Mouse (Mus musculus) megakaryocyte-erythroid progenitor cell, adult 5 weeks (primary cell): ENCODE measurements around the gene Rtbdn. TPM values are rescaled to one million over a fixed set of nuclear protein-coding genes. Genes with fewer than 3 reads are reported as not detected.

Source experiments
- polyA plus RNA-seq: library from polyadenylated mRNA; stranded (reverse); fragments of >175 nt; gene quantifications from 2 replicates; pipeline ENCODE4 v1.2.3, GENCODE M21; 2012

The Rtbdn gene
- not detected in 2 replicates for polyA plus RNA-seq

DNA sequence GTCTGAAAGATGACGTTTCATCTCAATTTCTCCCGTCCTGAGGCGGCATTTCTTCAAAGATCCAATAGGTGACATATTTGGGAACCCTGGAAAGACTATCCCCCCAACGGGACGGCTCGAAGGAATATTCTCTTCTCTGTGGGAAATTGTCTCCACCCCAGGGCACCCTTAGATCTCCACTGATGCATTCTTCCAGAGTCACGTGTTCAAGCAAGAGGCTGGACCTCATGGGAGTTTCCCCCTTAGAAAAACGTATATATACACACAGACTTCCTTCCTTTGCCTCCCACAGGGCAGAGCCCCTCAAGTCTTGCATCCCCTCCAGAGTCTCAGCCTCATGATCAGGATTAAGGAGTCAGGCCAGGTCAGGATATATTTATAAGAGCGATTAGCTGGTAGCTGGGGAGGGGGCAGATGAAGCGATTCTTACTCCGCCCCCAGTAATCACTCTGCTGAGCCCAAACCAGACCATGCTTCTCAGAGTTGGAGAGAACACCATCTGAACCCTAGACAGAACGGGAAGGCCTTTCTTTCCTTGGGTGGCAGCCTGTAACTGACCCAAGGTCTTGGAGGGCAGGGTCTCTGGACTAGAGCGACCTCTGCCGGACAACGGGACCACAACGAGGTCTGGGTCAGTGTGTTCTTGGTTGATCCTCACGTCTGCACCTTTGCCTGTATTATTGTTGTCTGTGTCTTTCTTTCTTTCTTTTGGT lies at the start of gene Rtbdn:
Gene Rtbdn (plus strand): TSS at position 464 of the 713 bp plus-strand sequence.

DNA sequence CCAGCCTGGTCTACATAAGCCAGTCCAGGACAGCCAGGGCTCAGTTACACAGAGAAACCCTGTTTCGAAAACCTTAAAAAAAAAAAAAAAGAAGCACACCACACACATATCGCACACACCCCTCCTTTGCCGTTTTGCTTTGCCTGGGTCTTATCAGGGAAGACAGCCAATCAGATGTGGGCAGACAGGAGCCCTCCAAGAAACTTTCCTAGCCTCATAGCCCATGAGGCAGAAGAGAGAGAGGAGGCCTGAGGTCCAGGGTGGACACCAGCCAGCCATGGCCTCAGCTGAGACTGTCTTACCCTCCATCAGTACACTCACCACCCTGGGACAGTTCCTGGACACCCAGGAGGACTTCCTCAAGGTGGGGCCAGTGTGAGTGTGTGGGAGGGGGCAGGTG lies 45.0 kb upstream of the Rtbdn start, which contains the start of gene Klf1:
Gene Klf1 (plus strand): TSS at position 177 of the 400 bp plus-strand sequence.

DNA sequence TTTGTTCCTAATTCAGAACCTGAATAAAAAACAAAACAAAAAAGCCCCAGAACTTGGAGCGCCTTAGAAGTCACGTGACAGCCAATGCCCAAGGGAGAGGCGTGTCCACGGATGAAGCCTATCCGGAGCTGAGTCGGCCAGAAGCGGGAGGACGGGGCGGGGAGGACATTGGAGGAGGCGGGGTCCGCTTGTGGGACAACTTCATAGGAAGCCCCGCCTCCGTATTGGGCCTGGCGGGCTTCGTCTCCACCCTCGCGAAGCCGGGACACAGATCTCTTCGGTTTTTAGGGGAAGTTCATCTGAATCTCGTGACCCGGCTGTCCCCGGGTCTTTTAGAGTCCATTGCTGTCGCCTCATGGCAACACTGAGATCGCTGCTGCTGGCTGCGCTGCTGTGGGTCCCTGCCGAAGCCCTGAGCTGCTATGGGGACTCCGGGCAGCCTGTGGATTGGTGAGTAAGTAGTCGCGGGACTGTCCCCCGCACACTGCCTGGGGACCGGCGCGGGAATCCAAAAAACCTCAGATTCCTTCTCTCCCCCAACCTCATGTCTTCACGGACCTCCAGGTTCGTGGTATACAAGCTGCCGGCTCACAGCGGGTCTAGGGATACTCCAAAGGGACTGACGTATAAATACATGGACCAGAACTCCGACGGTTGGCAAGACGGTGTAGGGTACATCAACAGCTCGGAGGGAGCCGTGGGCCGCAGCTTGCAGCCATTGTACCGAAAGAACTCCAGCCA lies 38.2 kb upstream of the Rtbdn start, which contains the start of gene Dnase2a:
Gene Dnase2a (plus strand): TSS at position 140 of the 741 bp plus-strand sequence.

DNA sequence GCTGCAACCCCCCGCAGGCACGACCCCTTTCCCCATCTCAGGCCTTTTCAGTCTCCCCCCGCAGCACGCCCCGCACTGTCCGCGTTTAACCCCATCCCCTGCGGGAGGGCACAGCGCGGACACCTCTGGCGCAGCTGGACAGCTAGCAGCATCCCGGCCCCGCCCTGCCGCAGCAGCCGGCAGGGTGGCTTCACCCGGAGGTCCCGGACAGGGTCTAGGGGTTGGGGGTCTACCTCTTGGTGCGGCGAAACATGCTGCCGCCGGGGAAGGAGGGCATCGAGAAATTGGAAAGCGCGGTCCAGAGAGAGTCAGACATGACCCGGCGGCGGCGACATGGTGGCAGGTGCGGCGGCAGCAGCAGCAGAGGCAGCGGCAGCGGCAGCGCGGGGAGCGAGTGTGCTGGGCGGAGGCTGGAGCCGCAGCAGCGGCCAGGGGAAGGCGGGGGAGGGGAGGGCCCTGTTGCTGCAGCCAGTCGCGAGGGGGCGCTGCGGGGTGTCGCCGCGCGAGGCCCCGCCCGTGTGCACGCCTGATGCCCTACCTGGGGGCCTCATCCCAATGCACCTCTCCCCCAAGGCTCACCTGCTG lies 9.7 kb upstream of the Rtbdn start, which contains the start of gene Mast1:
Gene Mast1 (minus strand): TSS at position 398 of the 585 bp plus-strand sequence.

DNA sequence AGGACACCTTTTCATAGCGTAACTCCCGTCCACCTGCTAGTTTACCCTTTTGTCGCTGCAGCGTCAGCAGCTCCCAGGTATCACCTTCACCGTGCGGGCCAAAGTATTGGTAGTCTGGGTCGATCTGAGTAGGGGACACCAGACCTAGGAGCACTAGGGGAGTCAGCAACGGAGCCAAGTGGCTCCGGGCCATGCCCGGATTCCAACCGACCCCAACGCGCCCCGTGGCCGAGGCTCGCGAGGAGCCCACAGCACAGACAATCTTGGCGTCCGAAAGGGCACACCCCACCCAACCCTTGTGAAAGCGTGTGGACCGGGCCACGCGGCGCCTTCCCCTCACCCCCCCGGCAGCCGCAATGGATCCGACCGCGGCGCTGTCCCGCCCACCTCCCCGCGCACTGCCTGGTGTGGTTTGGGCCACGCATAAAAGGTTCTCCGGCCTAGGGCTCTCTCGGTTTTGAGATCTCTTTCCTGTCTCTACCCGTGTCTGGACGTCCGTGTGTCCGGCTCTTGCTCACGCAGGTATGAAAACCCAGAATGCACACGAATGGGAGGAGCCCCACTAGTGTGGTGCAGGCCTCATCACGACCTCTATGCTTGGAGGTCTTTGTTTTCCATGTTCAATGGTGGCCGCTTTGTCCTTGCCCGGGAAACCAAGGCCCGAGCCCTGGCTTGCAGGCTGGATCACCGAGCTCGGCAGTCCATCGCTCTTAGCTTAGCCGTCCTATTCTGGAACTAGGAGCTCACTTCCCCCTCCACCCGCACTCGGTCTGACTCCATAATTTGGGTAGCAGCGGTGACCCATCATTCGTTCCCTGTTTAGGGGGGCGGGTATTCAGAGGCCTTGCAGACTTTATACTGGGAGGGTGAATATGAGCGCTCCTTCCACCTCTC lies 22.7 kb downstream of the Rtbdn start, which contains the start of the genes Gm49661, Prdx2 and Rnaseh2a:
Gene Gm49661 (minus strand): TSS at position 193 of the 894 bp plus-strand sequence.
Gene Prdx2 (plus strand): TSS at position 347 of the 894 bp plus-strand sequence.
Gene Rnaseh2a (minus strand): TSS at position 527 of the 894 bp plus-strand sequence.

DNA sequence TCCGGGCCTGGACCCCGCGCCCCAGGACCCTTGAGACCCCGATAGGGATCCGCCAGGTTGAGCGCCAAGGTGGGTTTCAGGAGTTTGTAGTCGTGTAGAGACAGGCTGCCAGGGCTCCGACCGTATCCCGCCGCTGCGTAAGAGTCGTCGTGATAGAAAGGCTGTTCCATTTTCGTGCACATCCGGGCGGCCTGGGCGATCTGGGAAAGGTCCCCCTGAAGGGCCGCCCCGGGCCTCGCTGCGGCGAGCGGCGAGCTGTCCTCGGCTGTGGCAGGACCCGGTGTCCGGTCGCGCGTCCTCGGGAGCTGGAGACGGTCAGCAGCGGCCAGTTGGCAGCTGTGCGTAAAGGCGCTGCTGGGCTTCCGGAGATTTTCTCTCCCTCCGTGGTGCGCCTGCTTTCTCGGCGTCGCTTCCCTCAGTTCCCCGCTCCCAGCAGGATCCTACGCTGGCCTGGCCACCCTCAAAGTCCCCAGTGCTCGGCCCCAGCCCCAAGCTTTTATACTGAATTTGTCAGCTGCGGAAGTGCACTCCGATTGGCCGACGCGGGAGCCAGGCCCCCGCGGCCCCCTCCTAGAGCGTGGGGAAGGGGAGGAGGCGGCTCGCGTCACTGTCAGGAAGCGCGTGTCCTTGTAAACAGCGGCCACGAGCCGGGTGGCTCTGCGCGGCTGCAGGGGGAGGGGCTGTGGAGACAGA lies 31.6 kb downstream of the Rtbdn start, which contains the start of gene Junb:
Gene Junb (minus strand): TSS at position 471 of the 693 bp plus-strand sequence.

DNA sequence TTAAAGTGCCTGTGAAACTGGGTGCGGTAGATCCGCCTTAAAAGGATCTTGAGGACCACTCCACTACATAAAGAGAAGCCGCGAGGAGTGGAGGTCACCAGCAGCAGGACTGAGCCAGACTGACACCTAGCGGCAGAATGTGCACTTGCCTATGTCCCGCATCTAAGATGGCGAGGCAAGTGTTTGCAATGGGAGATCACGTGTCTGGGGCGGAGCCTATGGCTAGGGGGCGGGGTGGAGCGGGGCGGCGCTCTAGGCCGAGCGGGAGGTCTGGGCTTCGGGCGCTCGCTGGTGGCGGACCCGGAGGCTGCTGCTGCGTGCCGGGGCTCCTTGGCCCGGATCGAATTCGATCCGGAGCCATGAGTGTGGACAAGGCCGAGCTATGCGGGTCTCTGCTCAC lies 43.6 kb downstream of the Rtbdn start, which contains the start of gene Hook2:
Gene Hook2 (plus strand): TSS at position 255 of the 400 bp plus-strand sequence.

Other genes starting within 250 kb of the Rtbdn start
- 226 and 309 TPM in 2 replicates for gene Lyl1, start 245.5 kb upstream of the Rtbdn start, polyA plus RNA-seq
- gene G430095P16Rik, start 224.0 kb upstream of the Rtbdn start, polyA plus RNA-seq = 20.6 and 27.4 TPM in 2 replicates
- gene Nfix, start 146.6 kb upstream of the Rtbdn start, polyA plus RNA-seq = 112 and 143 TPM in 2 replicates
- 2.3 and 2.4 TPM in 2 replicates for gene Dand5, start 124.2 kb upstream of the Rtbdn start, polyA plus RNA-seq
- gene Gadd45gip1, start 115.5 kb upstream of the Rtbdn start, polyA plus RNA-seq = 136 and 145 TPM in 2 replicates
- 315 and 332 TPM in 2 replicates for gene Rad23a, start 106.3 kb upstream of the Rtbdn start, polyA plus RNA-seq
- 878 and 1,229 TPM in 2 replicates for gene Calr, start 100.1 kb upstream of the Rtbdn start, polyA plus RNA-seq
- 121 and 135 TPM in 2 replicates for gene Farsa, start 90.0 kb upstream of the Rtbdn start, polyA plus RNA-seq
- gene Syce2, start 74.9 kb upstream of the Rtbdn start, polyA plus RNA-seq = 155 and 182 TPM in 2 replicates
- 52.8 and 57.4 TPM in 2 replicates for gene Gcdh, start 53.1 kb upstream of the Rtbdn start, polyA plus RNA-seq
- gene Klf1, start 45.1 kb upstream of the Rtbdn start, polyA plus RNA-seq = 122 and 124 TPM in 2 replicates
- 34.2 and 54.0 TPM in 2 replicates for gene Dnase2a, start 38.4 kb upstream of the Rtbdn start, polyA plus RNA-seq
- 0.03 and 0.19 TPM in 2 replicates for gene Mast1, start 9.6 kb upstream of the Rtbdn start, polyA plus RNA-seq
- gene Gm49661, start 22.4 kb downstream of the Rtbdn start, polyA plus RNA-seq = not detected in 2 replicates
- gene Prdx2, start 22.6 kb downstream of the Rtbdn start, polyA plus RNA-seq = 79.0 and 82.7 TPM in 2 replicates
- 323 and 329 TPM in 2 replicates for gene Rnaseh2a, start 22.8 kb downstream of the Rtbdn start, polyA plus RNA-seq
- gene Junb, start 31.7 kb downstream of the Rtbdn start, polyA plus RNA-seq = 1,314 and 1,326 TPM in 2 replicates
- 22.8 and 26.7 TPM in 2 replicates for gene Hook2, start 43.6 kb downstream of the Rtbdn start, polyA plus RNA-seq
- 0.02 TPM in 1 of 2 replicates, not detected in the other for gene Best2, start 67.5 kb downstream of the Rtbdn start, polyA plus RNA-seq
- gene Asna1, start 78.3 kb downstream of the Rtbdn start, polyA plus RNA-seq = 87.9 and 91.1 TPM in 2 replicates
- gene Trir, start 79.8 kb downstream of the Rtbdn start, polyA plus RNA-seq = 350 and 408 TPM in 2 replicates
- gene Tnpo2, start 89.9 kb downstream of the Rtbdn start, polyA plus RNA-seq = 11.7 and 13.9 TPM in 2 replicates
- gene Fbxw9, start 113.1 kb downstream of the Rtbdn start, polyA plus RNA-seq = 19.4 and 20.4 TPM in 2 replicates
- gene Gm5741, start 121.0 kb downstream of the Rtbdn start, polyA plus RNA-seq = 0.30 and 0.79 TPM in 2 replicates
- 45.6 and 47.8 TPM in 2 replicates for gene Dhps, start 124.8 kb downstream of the Rtbdn start, polyA plus RNA-seq
- 15.9 and 19.7 TPM in 2 replicates for gene Wdr83os, start 133.7 kb downstream of the Rtbdn start, polyA plus RNA-seq
- gene Wdr83, start 134.3 kb downstream of the Rtbdn start, polyA plus RNA-seq = 28.6 and 36.6 TPM in 2 replicates
- gene Man2b1, start 136.3 kb downstream of the Rtbdn start, polyA plus RNA-seq = 34.4 and 41.1 TPM in 2 replicates
- gene Zfp791, start 176.1 kb downstream of the Rtbdn start, polyA plus RNA-seq = not detected in 2 replicates
- not detected in 2 replicates for gene Cks1brt, start 204.9 kb downstream of the Rtbdn start, polyA plus RNA-seq